Mouse (Mus musculus) lung, postnatal 10 days (tissue): ENCODE results near the gene Ppp2r5e.

ENCODE experiments used
- DNase-seq: peaks from one replicate; pipeline ENCODE4 v3.0.0; 2021

Gene Ppp2r5e

DNA sequence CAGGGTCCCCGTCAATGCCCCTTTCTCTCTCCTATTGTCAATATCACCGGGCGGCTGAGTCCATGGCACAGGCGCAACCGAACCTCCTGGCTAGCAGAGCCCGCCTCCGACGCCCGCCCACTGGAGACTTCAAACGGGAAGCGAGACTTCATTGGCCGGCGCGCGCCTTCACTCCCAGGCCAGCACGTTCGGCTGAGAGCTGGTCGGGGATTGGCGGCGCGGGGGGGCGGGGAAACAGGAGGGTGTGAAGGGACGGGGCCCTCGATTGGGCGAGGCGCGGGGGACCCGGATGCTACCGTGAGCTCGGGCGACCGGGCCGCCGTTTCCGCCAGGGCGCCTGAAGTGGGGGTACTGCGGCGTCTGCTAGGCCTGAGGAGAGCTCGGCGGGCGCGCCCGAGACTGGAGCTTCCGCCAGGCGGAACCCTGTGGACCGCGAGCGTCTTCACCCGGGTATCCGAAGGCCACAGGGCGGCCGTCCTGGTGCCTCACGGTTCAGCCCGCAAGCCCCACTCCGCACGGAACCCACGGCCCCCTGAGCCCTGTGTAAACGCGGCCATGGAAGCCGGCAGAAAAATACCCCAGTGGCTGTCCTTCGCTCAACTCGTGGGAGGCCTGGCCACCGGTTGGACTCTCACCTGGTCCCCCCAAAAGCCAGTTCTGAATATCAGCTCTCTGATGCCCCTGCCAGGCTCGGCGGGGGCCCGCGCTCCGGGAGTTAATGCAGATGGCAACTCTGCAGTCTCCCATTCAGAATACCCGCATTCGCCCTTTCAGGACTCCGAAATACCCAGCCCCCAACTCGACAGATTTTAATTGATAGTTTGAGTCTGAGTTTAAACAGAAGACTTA, at the start of gene Ppp2r5e:
Ppp2r5e (minus strand) TSS at position 92 of the 849 bp plus-strand sequence.
- DNase-seq, result peak; percentile 100

DNA sequence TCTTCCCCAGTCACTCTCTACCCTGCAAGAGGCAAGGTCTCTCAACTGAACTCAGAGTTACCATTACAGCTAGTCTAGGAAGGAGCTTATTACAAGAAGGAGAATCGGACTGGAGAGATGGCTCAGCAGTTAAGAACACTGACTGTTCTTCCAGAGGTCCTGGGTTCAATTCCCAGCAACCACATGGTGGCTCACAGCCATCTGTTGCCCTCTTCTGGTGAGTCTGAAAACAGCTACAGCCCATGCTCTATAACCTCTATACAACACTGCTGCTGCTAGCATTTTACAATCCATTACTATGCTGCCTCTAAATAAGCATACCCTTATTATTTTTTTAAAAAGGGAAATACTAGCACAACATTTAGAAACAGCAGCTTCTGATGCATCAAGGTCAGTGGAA, 49.7 kb upstream of the Ppp2r5e start:
- no peak for DNase-seq

DNA sequence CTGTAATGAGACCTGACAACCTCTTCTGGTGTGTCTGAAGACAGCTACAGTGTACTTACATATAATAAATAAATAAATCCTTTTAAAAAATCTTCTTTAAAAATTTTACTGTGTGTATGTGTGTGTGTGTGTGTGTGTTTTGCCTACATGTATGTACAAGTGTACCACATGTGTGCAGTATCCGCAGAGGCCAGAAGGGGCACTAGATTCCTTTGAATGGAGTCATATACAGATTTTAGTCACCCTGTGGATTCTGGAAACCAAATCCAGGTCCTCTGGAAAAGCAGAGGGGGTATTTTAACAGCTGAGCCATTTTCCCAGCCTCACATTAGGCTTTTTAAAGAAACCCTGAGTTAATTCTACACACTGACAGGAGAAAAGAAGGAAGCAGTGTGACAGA, 45.7 kb upstream of the Ppp2r5e start:
- DNase-seq, result no peak

DNA sequence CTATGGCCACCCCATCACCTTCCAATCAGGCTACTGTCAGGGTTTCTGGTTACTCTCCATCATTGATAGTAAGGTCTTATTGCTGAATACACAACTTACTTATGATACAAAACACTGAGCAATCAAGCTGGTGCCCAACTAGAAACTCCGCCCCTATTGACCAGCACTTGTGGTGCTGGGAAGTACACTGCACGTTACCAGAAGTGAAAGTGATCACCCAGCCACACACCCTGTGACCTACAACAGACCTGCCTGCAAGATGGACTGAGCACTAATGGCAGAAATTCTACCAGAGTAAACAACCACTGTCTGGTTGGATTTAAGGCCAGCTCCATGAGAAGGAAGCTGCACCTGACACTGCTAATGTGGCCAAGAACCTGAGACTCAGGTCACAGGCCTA, 42.3 kb upstream of the Ppp2r5e start:
- no peak for DNase-seq

DNA sequence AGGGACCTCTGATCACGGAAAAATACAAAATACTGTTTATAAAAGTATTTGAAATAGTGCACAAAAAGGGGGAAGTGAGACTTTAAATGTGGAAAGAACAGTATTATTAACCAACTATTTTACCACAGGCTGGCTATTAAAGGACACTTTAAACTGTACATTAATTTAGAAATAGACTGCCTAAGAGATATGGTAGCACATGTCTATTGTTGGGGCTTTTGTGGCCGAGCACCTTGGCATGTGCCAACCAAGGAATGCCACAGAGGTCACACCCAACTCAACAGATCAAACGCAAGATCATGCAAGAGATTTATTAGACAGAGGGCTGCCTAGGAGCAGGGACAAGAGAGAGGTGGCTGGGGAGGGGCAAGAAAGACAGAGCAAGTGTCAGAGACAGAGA, 41.1 kb upstream of the Ppp2r5e start:
- DNase-seq, result no peak

DNA sequence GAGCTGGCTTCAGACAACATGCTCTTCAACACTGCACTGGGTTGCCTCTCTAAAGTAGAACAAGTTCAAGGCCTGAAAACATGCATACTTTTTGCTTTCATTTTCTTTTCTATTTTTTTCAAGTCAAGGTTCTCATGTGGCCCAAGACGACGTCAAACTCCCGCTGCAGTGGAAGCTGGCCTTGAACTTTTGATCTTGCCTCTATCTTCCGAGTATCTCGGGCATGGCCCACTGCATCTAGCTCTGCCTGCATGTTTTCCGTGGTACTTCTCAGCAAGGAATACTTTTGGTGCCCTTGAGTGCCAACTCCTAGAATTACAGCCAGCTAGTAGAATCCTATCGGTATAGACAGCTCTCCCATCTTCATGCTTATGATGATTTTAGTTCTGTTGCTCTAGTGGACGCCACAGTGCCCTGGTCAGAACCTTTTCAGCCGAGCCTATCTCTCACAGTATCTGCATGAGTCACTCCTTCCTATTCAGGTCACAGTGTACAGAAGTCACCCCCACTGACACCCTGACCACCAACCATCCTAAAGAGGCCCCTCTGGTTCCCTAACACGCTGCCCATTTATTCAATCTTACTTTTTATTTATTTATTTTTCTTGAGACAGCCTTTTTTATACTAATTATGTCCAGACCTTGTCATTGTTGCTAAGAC, 39.9 kb upstream of the Ppp2r5e start:
- DNase-seq, result no peak

DNA sequence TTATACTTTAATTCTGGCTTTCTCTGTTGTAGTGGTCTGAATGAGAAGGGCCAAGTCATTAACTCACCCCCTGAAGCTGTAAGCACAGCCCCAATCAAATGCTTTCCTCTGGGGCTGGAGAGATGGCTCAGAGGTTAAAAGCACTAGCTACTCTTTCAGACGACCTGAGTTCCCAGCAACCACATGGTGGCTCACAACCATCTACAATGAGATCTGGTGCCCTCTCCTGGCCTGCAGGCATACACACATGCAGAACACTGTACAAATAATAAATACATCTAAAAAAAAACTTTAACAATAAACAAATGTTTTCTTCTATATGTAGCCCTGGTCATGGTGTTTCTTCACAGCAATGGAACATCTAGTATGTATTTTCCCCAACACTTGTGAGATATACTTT, 33.6 kb upstream of the Ppp2r5e start:
- no peak for DNase-seq

DNA sequence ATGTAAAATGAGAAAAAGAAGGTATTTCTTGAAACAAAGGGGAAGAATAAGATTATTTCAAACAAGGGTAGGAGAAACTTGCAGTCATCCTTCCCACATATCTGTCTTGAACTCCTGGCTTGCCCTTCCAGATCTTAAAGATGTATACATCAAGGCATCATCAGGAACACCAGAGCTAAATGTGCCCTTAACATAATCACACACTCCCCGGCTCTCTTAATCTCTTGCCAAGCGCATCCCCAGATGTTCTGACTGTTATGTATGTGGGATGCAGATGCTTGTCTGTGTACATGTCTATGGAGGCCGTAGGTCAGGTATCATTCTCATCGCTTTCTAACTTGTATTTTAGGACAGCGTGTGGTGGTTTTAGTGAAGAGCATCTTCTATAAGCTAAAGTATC, 27.2 kb upstream of the Ppp2r5e start:
- no peak for DNase-seq

DNA sequence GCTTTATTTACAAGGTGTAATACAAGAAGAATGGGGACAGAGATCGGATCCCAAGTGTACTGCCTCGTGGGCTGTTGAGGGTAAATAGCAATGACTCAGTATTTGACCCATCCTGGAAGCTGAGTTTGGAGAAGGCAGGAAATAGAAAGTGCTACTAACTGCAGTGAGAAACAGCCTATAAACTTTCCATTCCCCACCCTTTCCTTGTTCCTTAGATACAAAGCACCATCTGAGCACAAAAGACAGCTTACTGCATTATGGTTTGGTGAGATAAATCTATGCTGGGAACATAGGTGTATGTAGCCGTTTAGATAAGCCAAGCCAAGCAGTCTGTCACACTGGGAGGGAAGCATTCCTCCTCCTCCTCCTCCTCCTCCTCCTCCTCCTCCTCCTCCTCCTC, 26.8 kb upstream of the Ppp2r5e start:
- no peak for DNase-seq

DNA sequence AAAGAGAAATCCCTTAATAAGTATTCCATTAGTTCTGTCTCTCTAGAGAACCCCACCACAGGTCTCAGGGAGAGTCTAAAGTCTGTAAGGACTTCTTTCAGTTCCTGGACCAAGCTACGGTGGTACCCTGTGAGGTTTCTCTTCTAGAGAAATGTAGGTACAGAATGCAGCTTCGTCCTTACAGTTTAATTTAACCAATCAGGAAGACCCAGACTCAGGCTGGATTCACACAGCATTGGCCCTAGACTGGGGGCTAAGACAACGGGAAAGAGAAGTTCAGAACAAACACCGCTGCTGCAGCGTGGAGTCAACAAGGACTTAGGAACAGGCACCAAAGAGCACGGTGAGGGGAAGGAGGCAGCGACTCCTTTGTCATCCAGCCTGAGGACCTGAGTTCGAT, 20.8 kb upstream of the Ppp2r5e start:
- no peak for DNase-seq

DNA sequence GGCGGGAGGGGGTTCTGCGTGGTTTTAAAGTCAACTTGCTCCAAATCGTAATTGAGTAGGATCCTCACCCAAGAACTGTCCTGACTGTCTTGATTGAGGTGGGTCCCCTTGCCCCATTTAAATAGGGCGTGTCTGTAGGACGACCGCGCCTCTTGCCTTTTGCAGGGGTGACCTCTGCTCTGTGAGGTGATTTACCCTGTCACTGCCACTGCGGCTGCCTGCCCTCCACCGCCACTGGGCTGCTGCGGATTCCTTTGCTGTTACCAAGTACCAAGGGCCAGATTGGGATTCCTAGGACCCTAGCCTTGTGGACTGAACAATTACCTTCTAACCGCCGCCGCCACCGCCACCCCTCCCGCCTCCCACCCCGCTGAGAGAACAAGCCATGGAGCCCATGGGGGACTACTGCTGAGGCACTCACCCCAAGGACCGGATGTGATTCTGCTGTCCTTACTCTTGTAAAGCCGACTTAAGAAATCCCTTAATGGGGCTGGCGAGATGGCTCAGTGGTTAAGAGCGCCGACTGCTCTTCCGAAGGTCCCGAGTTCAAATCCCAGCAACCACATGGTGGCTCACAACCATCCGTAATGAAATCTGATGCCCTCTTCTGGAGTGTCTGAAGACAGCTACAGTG, 20.2 kb upstream of the Ppp2r5e start:
- DNase-seq, result peak; percentile 35

DNA sequence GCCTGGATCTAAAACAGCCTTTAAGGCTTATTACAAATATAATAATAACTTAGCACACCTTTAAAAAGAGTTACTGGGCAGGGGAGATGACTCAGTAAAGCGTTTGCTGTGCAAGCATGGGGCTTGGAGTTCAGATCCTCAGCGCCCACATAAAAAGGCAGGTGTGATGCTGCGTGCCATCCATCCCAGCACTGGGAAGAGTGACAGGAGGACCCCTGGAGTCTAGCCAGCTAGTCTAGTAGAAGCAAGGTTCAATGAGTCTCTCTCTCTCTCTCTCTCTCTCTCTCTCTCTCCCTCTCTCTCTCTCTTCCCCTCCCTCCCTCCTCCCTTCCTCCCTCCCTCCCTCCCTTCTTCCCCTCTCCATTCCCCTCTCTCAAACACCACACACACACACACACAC, 19.5 kb upstream of the Ppp2r5e start:
- DNase-seq, result no peak

DNA sequence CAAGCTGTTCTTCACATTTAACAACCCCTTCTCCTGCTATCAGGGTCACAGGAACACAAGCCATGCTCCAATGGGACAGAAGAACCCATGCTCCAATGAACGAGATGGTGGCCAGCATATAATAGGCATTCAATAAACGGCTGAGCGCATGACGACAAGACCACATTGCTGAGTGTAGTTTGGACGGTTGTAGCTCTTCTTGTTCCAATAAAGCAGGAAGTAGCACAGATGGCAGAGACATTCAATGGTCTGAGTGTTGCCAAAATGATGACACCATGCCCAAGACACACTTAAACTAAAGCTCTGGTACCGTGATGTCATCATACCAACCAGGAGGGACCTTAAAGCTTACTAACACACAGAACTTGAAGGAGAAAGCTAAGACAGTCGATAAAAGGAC, 16.7 kb upstream of the Ppp2r5e start:
- DNase-seq, result no peak

DNA sequence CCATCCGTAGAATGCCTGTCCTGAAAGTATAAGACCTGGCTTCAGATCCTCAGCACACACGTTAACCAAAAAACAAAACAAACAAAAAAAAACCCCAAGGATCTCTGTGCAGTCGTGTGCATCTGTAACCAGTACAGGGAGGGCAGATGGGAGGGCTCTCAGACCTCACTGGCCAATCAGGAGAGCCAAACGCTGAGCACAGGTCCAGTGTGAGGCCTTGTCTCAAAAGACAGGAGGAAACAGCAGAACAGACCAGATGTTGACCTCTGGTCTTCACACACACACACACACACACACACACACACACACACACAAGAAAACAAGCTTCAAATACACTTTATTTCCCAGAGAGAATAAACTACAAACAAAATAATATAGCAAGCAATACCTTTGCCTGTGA, 3.4 kb upstream of the Ppp2r5e start:
- DNase-seq, result peak; percentile 19

DNA sequence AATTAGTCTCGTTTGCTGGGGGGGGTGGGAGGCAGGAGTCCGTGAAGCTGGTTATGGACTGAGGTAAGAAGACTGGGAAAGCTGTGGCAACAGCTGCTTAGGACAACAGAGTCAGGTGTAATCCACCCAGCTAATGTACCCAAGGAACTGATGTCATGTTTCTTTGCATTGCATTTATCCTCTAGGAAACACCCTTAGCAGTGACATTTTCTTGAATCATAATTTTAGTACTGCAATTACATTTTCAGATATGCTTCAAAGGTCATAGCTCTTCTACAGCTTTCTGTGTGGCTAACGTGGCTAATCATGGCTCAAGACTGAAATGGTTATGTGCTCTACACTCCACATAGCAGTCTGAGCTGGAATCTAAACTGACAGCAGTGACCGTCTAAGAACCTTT, 2.9 kb upstream of the Ppp2r5e start:
- no peak for DNase-seq

DNA sequence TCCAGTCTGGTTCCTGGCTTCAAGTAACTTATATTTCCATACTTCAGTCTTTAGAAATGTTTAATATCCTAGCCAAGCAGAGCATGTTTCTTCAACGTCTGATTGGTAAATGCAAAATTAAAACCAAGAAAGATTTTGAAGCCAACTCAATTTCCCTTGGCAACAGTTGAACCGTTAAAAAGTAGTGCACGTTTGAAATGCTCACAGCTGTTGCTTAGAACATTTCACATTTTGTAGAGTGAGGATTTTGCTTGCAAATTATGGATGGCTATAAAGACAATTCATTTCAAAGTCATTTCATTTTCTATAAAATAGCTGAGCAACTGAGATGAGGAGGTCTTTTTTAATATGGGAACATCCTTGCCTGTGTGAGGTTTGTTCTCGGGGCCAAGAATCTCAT, 1.7 kb upstream of the Ppp2r5e start:
- DNase-seq, result no peak

DNA sequence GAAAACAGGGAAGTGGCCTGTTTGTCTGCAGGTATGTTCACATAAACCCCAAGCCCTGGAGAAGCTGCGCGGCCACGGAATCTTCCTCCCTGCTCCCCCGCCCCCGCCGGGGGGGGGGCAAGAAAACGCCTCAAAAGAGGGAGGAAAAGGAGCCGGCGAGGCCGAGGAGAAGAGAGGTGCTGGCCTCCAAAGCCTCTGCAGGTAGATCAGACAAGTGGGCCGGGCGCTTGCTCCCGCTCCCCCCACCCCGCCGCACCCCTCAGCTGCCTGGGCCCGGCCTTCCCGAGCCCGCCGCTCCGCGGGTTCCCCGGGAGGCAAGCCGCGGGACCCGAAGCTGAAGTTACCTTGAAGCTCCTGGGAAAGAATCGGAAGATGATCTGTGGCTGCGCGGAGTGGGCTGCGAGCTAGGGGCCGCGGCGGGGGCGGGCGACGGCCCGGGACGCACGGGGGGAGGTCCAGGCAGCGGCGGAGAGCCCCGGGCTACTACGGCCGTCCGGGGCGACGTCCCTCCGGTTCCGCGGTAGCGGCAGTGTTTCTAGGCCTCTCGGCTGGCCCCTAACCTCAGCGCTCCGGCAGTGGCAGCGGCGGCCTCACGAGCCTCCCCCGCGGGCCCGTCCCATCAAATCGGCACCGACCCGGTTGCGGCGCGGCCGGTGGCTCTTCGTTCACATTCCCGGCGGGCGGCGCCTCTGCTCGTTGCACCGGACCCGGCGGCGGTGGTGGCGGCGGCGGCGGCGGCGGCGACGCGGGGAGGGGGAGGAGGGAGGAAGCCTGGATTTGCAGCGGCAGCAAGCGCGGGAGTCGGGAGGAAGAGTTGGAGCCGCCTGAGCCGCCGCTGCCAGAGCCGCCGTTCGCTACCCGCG, 523 bp downstream of the Ppp2r5e start:
- DNase-seq, result peak; percentile 40

DNA sequence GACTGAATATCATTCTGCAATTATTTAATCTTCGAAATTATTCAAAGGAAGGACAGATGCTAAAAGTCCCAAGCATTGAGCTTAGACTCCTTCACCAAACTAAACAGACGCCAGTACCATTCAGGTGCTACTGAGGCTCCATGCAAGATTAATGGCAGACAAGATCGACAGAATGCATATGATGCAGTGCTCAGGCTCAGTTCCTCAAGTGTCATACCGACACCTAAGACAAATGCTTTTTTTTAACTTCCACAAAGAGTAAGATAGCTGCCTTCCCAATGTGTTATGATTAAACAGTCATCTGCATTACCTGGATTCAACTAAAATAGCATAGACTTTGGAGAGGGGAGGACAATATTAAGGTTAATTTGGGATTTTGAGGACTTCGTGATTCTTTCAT, 1.6 kb downstream of the Ppp2r5e start:
- no peak for DNase-seq

DNA sequence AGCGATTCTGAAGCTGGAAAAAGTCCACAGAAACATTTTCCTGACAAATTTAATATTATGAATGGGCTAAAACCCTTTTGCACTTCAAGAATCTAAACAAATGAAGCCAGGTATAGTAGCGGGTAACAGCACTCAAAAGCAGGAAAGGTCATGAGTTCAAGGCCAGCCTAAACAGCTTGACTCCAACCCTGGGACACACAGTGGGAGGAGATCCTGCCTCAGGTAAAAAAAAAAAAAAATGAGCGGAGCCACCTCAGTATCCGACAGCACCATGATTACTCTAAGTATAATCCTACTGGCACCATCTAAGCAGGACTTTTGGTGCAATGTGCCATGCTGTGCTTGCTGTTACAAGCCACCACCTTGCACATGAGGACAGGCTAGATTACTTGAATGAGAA, 2.2 kb downstream of the Ppp2r5e start:
- DNase-seq, result no peak

DNA sequence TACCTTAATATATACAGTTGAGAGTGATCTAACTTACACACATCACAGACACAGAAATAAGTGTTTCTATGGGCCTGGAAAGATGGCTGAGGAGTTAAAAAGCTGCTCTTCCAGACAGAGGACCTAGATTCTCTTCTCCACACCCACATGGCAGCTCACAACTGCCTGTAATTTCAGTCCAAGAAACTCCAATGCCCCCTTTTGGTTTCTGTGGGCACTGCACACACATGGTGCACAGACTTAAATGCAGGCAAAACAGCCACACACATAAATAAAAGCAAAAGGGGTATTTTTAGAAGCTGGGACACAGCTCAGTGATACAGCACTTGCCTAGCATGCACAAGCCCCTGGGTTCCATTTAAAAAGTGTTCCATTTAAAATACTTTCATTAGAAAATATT, 8.5 kb downstream of the Ppp2r5e start:
- DNase-seq, result no peak

DNA sequence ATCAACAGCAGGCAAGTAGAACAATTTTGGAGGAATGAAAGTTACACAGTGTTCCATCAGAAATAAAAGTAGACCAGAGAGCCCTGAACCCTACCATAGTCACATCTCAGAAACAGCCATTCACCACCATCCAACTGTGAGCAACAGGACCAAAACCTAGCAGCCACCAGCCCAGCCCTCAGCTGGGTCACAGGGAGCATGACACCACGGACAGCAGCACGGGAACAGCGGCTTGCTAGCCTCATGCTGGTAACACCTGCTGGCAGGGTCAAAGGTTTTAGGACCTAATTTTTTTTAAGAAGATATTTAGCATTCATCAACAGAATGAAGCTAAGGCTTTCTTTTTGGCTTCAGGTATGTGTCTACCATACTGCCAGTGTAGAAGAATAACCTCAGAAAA, 12.3 kb downstream of the Ppp2r5e start:
- no peak for DNase-seq

DNA sequence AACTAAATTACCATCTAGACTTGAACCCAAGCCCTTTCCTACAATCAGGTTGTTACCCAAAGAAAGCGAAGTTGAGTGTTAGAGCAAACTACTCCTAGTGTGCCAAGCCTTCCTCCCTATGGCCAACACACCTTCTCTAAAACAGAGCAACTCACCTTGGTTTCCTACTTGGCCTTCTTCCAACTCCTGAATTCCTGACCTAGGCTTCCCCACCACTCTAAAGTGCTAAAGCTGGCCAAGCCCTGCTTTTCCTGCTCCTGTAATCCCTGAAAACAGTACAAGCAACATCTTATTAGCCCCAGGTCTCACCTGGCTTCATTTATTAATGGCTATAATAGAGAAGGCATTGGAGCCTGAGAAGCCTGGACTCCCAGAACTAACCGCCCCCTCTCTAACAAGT, 17.0 kb downstream of the Ppp2r5e start:
- no peak for DNase-seq

DNA sequence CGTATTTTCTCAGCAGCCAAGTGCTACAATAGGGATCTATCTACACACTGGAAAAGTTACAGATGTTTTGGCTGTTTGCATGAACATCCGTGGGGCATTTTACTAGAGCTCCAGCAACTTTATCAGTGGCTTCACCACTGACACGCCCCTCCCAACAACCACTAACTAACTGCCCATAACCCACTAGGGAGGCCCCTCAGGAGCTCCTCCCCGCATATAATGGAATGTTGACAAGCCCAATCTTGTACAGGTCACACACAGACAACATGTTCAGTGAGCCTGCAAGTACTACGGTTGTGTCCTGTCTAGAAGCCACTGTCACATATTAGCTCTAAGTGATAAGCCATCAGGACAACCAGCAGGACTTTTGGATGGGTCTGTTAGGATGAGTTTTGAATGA, 18.8 kb downstream of the Ppp2r5e start:
- DNase-seq, result no peak
